Mouse (Mus musculus): Measurements from ENCODE around the gene Myof.

DNA sequence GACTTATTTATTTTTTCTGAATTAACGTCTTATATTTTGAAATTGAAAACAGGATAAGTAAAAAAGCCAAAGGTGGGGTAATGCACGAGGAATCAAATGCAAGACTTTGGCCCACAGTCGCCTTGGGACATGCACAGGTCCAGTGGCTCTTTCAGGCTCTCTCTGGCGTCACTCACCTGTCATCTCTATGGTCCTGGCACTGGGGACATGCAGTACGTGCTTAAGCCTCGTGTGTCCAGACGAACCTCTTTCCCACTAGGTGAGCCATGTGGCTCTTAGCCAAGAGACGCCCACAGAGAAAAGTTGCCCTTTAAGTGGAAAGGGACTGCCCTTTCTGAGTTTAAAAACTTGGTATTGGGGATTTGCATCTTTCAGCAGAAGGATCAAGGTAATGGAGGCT, 46.0 kb upstream of the Myof start:
- TF ChIP-seq CTCF (IDR thresholded peaks at IDR 0.05; ENCODE audit: borderline replicate concordance, insufficient read depth, low read length) (no peak), POLR2A (IDR thresholded peaks at IDR 0.05; ENCODE audit: low read depth, low read length) (no peak)

All from embryonic fibroblast, embryonic 13.5 days (primary cell).